Mouse (Mus musculus) limb, embryonic 11.5 days (tissue): ENCODE results near the gene 6430550D23Rik. TPM values are rescaled to one million over a fixed set of nuclear protein-coding genes. Genes with fewer than 3 reads are reported as not detected.

Experiments used
- ATAC-seq: fragments of 200-750 bp; cut with Nextera tagmentation; 2 replicates; pipeline ENCODE4 v1.8.0; 2017; ENCODE audit warnings: low read depth; ENCODE audit not compliant: insufficient number of reproducible peaks, low FRiP score, low TSS enrichment
- DNase-seq: peaks from one replicate; pipeline ENCODE4 v3.0.0-alpha.2; 2015; ENCODE audit warnings: low spot score
- H3K27ac ChIP-seq: fragments of 300-500 bp; sonication (generic); replicated peaks from 2 replicates; pipeline ENCODE4 v1.5.1; 2014; ENCODE audit warnings: low read depth, mild to moderate bottlenecking, low read length
- H3K27me3 ChIP-seq: fragments of 300-500 bp; sonication (generic); 2 replicates; pipeline ENCODE4 v1.6.1; 2014; ENCODE audit warnings: mild to moderate bottlenecking, low read length, mixed read lengths; ENCODE audit not compliant: control insufficient read depth, insufficient read depth
- H3K36me3 ChIP-seq: fragments of 300-500 bp; sonication (generic); 2 replicates; pipeline ENCODE4 v1.6.1; 2014; ENCODE audit warnings: mild to moderate bottlenecking, low read length, moderate library complexity, mixed read lengths; ENCODE audit not compliant: control insufficient read depth, insufficient read depth
- H3K4me1 ChIP-seq: fragments of 300-500 bp; sonication (generic); 2 replicates; pipeline ENCODE4 v1.6.1; 2014; ENCODE audit warnings: low read length, mixed read lengths; ENCODE audit not compliant: control insufficient read depth, insufficient read depth
- H3K4me2 ChIP-seq: fragments of 300-500 bp; sonication (generic); 2 replicates; pipeline ENCODE4 v1.6.1; 2014; ENCODE audit warnings: low read depth, mild to moderate bottlenecking, moderate library complexity; ENCODE audit not compliant: severe bottlenecking
- H3K4me3 ChIP-seq: fragments of 300-500 bp; sonication (generic); 2 replicates; pipeline ENCODE4 v1.5.1; 2014; ENCODE audit warnings: low read depth, low read length
- H3K9ac ChIP-seq: fragments of 300-500 bp; sonication (generic); 2 replicates; pipeline ENCODE4 v1.6.1; 2014; ENCODE audit warnings: mild to moderate bottlenecking, low read length
- H3K9me3 ChIP-seq: fragments of 300-500 bp; sonication (generic); 2 replicates; pipeline ENCODE4 v1.6.1; 2016; ENCODE audit warnings: low read length; ENCODE audit not compliant: control insufficient read depth
- WGBS: fragments of 180-500 bp; shearing (Covaris S2); extraction: QIAGEN DNeasy Blood & Tissue Kit; methylation state at CpG from one replicate; pipeline ENCODE4 v1.1.7; 2014; 5-methylcytosine and 5-hydroxymethylcytosine counted together
- polyA plus RNA-seq: library from polyadenylated mRNA; unstranded; fragments of >200 nt; fragmentation: Nextera tagmentation; extraction: Ambion mirVana; gene quantifications from 2 replicates; pipeline ENCODE4 v1.2.1, GENCODE M21; 2014

6430550D23Rik gene
- polyA plus RNA-seq, 1 experiment from 2014 or later, result 1.6 TPM

DNA sequence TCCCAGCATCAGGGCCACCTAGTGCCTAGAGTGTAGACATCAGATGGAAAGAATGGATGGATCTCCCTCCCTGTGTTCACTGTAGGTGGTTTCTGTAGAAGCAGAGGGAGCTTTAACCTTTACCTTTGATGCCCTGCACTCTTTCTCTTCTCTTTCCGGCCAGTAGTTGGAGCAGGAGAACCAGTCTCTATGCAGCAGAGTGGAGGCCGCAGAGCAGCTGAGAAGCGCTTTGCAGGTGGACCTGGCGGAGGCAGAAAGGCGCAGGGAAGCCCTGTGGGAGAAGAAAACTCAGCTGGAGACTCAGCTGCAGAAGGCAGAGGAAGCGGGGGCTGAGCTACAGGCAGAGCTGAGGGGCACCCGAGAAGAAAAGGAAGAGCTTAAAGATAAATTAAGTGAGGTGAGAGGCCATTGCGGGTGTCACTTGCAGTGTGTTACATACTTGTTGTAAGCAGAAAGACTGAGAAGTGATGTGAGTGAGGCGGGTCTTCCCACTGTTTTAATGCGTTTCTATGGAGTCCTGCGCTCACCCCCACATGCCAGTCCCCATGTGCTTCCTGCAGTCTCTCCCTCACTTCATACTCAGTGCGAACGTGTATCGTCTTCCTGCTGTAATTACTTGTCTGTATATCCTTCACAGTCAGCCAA, 33.6 kb downstream of the 6430550D23Rik start:
- H3K4me1 ChIP-seq, result no peaks in the 10 kb centered on the region
- ATAC-seq (no peak), DNase-seq (no peak)
- WGBS, result 83% methylated on average over 14 of the region's 14 CpGs
- no peak overlapping the region for H3K27ac ChIP-seq
- H3K36me3 ChIP-seq, result peaks cover 36% of the 10 kb centered on the region
- no peak overlapping the region for H3K9ac ChIP-seq
- no peaks in the 10 kb centered on the region for H3K9me3 ChIP-seq
- H3K27me3 ChIP-seq, result no peaks in the 10 kb centered on the region
- H3K4me2 ChIP-seq, result no peak overlapping the region
- H3K4me3 ChIP-seq, result no peak overlapping the region

DNA sequence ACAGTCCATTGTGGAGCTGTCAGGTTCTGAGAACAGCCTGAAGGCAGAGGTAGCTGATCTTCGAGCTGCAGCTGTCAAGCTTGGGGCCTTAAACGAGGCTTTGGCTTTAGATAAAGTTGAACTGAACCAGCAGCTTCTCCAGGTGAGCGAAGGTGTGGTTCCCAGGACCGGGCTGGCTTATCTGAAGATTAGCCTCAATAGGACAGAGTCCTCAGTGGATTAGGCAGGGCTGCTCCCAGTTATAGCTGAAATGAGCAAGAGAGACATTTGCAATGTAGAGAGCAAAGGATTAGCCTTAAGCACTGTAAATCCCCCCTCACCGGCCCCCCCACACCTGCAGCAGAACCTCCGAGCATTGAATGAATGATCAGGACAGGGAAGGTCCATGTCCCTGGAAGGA, 34.4 kb downstream of the 6430550D23Rik start:
- no peaks in the 10 kb centered on the region for H3K4me1 ChIP-seq
- no peaks in the 10 kb centered on the region for H3K9me3 ChIP-seq
- H3K27me3 ChIP-seq, result no peaks in the 10 kb centered on the region
- H3K4me3 ChIP-seq, result no peak overlapping the region
- DNase-seq, result no peak
- 86% methylated on average over 6 of the region's 6 CpGs for WGBS
- no peak overlapping the region for H3K27ac ChIP-seq
- H3K36me3 ChIP-seq, result peaks cover 43% of the 10 kb centered on the region
- no peak overlapping the region for H3K4me2 ChIP-seq
- no peak for ATAC-seq
- H3K9ac ChIP-seq, result no peak overlapping the region

DNA sequence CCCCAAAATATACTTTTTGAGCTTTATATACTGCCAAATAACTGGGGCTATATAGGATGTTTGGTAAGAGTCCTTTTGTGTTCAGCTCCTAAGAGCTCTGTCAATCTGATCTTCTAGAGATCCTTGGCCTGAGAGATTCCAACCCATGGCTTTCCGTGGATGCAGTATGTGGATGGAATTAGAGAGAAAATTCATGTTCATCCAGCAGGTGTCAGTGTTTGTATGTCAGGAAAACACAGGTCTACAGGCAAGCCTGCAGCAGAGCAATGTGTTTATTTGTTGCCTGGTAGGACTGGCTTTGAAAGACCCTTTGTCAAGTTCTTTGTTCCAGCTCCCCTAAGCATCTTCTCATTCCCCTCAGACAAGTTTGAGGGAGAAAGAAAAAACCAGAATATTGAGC, 44.8 kb downstream of the 6430550D23Rik start:
- ATAC-seq (no peak), DNase-seq (no peak)
- Histone ChIP-seq H3K27ac (no peak overlapping the region), H3K9me3 (no peaks in the 10 kb centered on the region), H3K4me2 (no peak overlapping the region), H3K9ac (no peak overlapping the region), H3K4me1 (no peaks in the 10 kb centered on the region), H3K36me3 (peaks cover 20% of the 10 kb centered on the region), H3K4me3 (no peak overlapping the region), H3K27me3 (no peaks in the 10 kb centered on the region)
- 76% methylated on average over 1 of the region's 1 CpGs for WGBS

DNA sequence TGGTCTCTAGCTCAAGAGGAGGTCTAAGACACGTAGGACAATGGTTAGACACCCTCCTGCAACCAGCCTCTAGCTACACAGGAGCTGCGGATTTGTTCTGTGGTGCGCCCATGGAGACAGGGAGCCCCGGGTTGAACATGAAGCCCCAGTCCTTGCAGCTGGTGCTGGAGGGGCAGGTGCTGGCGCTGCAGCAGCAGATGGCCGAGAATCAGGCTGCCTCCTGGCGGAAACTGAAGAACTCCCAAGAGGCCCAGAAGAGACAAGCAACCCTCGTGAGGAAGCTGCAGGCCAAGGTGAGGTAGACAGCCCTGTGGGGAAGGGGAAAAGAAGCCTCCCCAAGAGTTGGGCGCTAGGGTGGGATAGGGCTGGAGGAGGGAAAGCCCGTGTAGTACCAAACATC, 45.9 kb downstream of the 6430550D23Rik start:
- Histone ChIP-seq H3K4me2 (no peak overlapping the region), H3K9me3 (no peaks in the 10 kb centered on the region), H3K9ac (no peak overlapping the region), H3K27me3 (no peaks in the 10 kb centered on the region), H3K4me1 (no peaks in the 10 kb centered on the region), H3K4me3 (no peak overlapping the region), H3K36me3 (peaks cover 16% of the 10 kb centered on the region), H3K27ac (no peak overlapping the region)
- ATAC-seq, result 0 out of 2 replicates have a peak, but pooled peaks have one; percentile 39
- no peak for DNase-seq
- 85% methylated on average over 10 of the region's 10 CpGs for WGBS

DNA sequence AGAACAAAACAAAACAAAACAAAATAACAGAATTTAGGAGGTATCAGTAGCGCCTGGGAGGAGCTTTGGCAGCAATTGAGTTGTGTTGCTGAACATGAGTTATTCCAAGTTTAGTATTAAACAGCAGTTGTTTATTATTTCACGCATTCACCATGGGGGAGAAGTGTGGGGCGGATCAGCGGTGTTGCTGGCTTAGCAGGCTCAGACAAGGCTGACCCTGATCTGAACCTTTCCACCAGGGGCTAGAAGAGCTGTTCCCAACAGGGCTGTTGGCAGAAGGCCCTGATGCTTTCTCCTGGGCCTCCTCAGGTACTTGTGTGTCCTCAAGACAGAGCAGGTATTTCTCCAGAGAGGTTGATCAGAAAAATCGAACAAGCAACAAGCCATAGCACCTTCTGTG, 47.8 kb downstream of the 6430550D23Rik start:
- no peak overlapping the region for H3K27ac ChIP-seq
- H3K9ac ChIP-seq, result no peak overlapping the region
- peaks cover 12% of the 10 kb centered on the region for H3K36me3 ChIP-seq
- H3K27me3 ChIP-seq, result no peaks in the 10 kb centered on the region
- H3K4me3 ChIP-seq, result no peak overlapping the region
- WGBS, result 91% methylated on average over 5 of the region's 5 CpGs
- H3K4me2 ChIP-seq, result no peak overlapping the region
- H3K4me1 ChIP-seq, result no peaks in the 10 kb centered on the region
- ATAC-seq (no peak), DNase-seq (no peak)
- no peaks in the 10 kb centered on the region for H3K9me3 ChIP-seq

DNA sequence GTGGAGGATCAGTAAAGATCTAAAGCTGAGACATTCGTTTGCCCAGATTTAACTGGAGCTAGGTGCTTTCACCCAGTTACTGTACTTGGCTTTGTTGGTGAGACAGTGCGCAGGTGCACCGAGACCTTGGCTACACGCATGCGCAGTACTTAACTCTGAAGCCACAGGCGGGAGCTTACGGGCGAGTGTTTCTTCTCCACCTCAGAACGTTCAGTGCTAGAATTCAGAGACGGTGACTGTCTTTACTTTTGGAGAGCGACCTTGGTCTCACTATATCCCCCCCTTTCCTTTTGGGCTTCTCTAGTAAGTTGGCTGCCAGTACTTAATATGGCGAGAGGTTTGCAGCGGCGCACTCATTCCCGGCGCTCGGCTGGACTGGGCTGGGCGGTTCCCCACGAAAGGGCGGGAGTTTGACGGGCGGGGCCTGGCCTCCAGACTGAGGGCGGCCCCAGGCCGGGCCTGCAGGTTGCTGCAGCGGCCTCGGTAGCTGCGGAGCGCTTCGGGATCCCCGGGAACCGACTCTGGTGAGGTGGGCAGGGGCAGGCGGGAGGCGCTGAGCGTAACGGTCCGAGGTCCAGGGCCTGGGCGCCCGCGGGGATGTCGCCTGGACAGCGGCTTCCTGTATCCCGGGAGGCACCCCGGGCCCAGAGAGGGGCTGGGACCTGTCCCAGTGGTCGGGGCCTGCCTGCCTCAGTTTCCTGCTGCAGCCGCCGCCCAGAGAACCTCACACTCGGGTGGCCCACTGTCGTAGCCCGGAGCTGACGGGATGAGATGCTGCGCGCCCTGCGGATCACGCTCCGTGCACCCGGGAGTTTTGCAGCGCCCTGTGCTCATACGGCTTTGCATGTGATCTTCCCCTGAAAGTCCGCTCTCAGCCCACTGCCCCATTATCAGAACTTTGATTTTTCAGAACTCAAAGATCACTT, 51.4 kb downstream of the 6430550D23Rik start, which contains the start of gene Cep250:
TSS of gene Cep250 (plus strand) at position 325 of the 926 bp plus-strand sequence.
- H3K9me3 ChIP-seq, result no peaks in the 10 kb centered on the region
- H3K36me3 ChIP-seq, result peaks cover 2% of the 10 kb centered on the region; the same call in 1 of the 2 replicates
- peak within 1 kb of the TSS; percentile 96 for H3K9ac ChIP-seq
- under 1% methylated on average over 59 of the region's 59 CpGs for WGBS
- H3K27ac ChIP-seq, result peak within 1 kb of the TSS; percentile 84
- ATAC-seq (peak; percentile 95), DNase-seq (peak; percentile 94)
- peak within 1 kb of the TSS; percentile 44 for H3K4me2 ChIP-seq
- no peaks in the 10 kb centered on the region for H3K27me3 ChIP-seq
- H3K4me3 ChIP-seq, result peak within 1 kb of the TSS; percentile 97
- no peaks in the 10 kb centered on the region for H3K4me1 ChIP-seq

DNA sequence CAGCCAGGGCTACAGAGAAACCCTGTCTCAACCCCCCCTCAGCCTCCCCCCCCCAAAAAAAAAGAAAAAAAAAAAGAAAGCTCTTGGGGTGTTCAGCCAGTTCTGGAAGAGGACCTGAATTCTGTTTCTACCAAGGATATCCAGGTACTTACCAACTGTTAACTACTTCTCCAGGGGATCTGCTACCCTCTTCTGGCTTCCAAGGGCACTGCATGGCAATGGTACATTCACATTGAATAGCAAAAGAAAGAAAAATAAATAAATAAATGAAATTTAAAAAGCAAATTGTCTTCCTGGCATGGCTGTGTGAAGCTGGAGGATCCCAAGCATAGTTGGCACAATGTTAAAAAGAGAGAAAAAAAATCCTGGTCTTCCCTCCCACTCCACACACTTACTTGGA, 55.8 kb downstream of the 6430550D23Rik start:
- H3K4me1 ChIP-seq, result peaks cover 14% of the 10 kb centered on the region
- H3K4me2 ChIP-seq, result no peak overlapping the region
- no peak overlapping the region for H3K4me3 ChIP-seq
- no peaks in the 10 kb centered on the region for H3K9me3 ChIP-seq
- no peak overlapping the region for H3K9ac ChIP-seq
- ATAC-seq (no peak), DNase-seq (peak; percentile 62)
- H3K27me3 ChIP-seq, result no peaks in the 10 kb centered on the region
- H3K27ac ChIP-seq, result no peak overlapping the region
- no peaks in the 10 kb centered on the region for H3K36me3 ChIP-seq

DNA sequence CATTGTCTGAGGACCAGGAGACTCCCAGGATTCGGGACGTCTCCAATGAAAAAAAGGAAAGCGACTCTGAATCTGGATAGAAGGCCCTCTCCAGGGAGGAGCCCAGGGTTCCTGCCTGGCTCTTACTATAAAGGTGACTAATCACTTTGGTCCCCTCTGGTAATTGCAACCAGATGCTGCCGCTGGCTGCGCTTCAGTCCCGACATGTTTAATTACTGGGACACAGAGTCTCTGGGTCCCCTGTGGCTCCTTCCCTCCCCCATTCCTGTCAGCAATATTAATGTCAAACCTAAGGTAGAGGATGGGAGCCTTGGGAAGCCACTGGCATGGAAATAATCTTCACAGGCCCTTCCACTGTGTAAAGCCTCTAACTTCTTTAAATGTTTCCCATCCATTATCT, 58.4 kb downstream of the 6430550D23Rik start:
- Histone ChIP-seq H3K4me3 (no peak overlapping the region), H3K9ac (no peak overlapping the region), H3K36me3 (no peaks in the 10 kb centered on the region), H3K4me2 (peak overlapping the region; percentile 17), H3K27ac (0 out of 2 replicates have a peak overlapping the region, but pooled peaks have one; percentile 26), H3K27me3 (no peaks in the 10 kb centered on the region), H3K9me3 (no peaks in the 10 kb centered on the region), H3K4me1 (peaks cover 22% of the 10 kb centered on the region)
- WGBS, result under 1% methylated on average over 6 of the region's 6 CpGs
- DNase-seq, result peak; percentile 78
- peak; percentile 61; the same call in 1 of the 2 replicates for ATAC-seq
